Mouse (Mus musculus) spleen, adult 2 months (tissue): ENCODE results near the gene Gm9833. TPM values are rescaled to one million over a fixed set of nuclear protein-coding genes. Genes with fewer than 3 reads are reported as not detected.

Experiments used
- DNase-seq, 2 experiments: peaks; one replicate each; pipeline versions ENCODE4 v3.0.0 to v3.0.0-alpha.2; 2012 to 2021; ENCODE audit warnings: low spot score in 2 of 2, low read depth in 1 of 2
- H3K27ac ChIP-seq: fragments of 200-500 bp; 2 replicates; pipeline ENCODE4 v1.5.1; 2012; ENCODE audit warnings: low read length, inconsistent platforms; ENCODE audit not compliant: insufficient read depth
- H3K27me3 ChIP-seq: fragments of 200-500 bp; 2 replicates; pipeline ENCODE4 v1.6.1; 2012; ENCODE audit warnings: mild to moderate bottlenecking, moderate library complexity, low read length, inconsistent platforms; ENCODE audit not compliant: control insufficient read depth, insufficient read depth
- H3K36me3 ChIP-seq: fragments of 200-500 bp; 2 replicates; pipeline ENCODE4 v1.6.1; 2012; ENCODE audit warnings: mild to moderate bottlenecking, low read length, inconsistent platforms; ENCODE audit not compliant: control insufficient read depth, insufficient read depth
- H3K4me1 ChIP-seq: fragments of 200-500 bp; 2 replicates; pipeline ENCODE4 v1.6.1; 2011; ENCODE audit warnings: inconsistent platforms; ENCODE audit not compliant: control insufficient read depth, insufficient read depth, insufficient read length
- H3K4me3 ChIP-seq: fragments of 200-500 bp; 2 replicates; pipeline ENCODE4 v1.5.1; 2011; ENCODE audit warnings: mild to moderate bottlenecking, inconsistent platforms; ENCODE audit not compliant: insufficient read depth, insufficient read length; ENCODE audit errors: extremely low read depth
- CTCF ChIP-seq: fragments of 200-500 bp; IDR thresholded peaks from 2 replicates; pipeline ENCODE4 v1.5.1; 2011; ENCODE audit warnings: mild to moderate bottlenecking, inconsistent platforms; ENCODE audit not compliant: insufficient read depth, insufficient read length, insufficient replicate concordance; ENCODE audit errors: extremely low read depth
- POLR2A ChIP-seq: fragments of 200-500 bp; IDR thresholded peaks from 2 replicates; pipeline ENCODE4 v1.6.1; 2011; ENCODE audit warnings: low read depth, low read length, inconsistent platforms
- WGBS: fragments of 180-500 bp; shearing (Covaris S2); methylation state at CpG from one replicate; pipeline ENCODE4 v1.1.7; 2018; 5-methylcytosine and 5-hydroxymethylcytosine counted together
- polyA plus RNA-seq: library from polyadenylated mRNA; depleted of rRNA; stranded (reverse); fragments of >200 nt; gene quantifications from 2 replicates; pipeline ENCODE4 v1.2.3, GENCODE M21; 2012

Gm9833 gene
- polyA plus RNA-seq, 1 experiment: 0.07 TPM

DNA sequence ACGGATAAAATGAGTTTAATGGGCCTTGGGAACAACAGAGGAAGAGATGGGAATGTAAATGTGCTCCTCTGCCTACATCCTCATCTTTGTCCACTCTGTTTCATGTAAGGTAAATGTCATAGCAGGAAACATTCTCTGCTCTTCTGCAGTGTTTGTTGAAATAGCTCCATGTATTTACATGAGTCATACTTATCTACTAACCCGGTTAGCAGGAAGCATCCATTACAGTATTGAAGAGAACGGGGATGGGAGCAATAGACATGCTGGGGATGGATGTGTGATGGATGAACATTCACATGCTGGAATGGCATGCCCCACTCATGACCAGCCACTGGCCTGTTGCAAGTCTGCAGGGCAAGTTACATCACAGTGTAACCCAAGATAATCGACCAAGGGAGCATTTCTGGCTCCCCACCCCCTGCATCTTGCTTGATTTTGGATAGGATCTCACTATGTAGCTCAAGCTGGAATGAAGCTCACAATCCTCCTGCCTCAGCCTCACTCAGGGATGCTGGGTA, 5.3 kb upstream of the Gm9833 start:
- no peak for DNase-seq
- H3K36me3 ChIP-seq: no peaks in the 10 kb centered on the region
- 72% methylated on average over 4 of the region's 4 CpGs for WGBS
- H3K4me3 ChIP-seq: no peak overlapping the region
- no peaks in the 10 kb centered on the region; the same call in 1 of the 2 replicates for H3K4me1 ChIP-seq
- no peaks in the 10 kb centered on the region for H3K27me3 ChIP-seq
- no peak overlapping the region for H3K27ac ChIP-seq
- TF ChIP-seq POLR2A: no peak

GRCm38 (mm10) chr3:10084102-10084501, 3.8 kb upstream of the Gm9833 start:
- Histone ChIP-seq H3K4me3 (no peak overlapping the region), H3K27me3 (no peaks in the 10 kb centered on the region), H3K36me3 (no peaks in the 10 kb centered on the region), H3K27ac (no peak overlapping the region), H3K4me1 (no peaks in the 10 kb centered on the region; the same call in 1 of the 2 replicates)
- WGBS: 88% methylated on average over 3 of the region's 3 CpGs
- no peak for DNase-seq
- TF ChIP-seq CTCF: no peak
- TF ChIP-seq POLR2A: no peak

DNA sequence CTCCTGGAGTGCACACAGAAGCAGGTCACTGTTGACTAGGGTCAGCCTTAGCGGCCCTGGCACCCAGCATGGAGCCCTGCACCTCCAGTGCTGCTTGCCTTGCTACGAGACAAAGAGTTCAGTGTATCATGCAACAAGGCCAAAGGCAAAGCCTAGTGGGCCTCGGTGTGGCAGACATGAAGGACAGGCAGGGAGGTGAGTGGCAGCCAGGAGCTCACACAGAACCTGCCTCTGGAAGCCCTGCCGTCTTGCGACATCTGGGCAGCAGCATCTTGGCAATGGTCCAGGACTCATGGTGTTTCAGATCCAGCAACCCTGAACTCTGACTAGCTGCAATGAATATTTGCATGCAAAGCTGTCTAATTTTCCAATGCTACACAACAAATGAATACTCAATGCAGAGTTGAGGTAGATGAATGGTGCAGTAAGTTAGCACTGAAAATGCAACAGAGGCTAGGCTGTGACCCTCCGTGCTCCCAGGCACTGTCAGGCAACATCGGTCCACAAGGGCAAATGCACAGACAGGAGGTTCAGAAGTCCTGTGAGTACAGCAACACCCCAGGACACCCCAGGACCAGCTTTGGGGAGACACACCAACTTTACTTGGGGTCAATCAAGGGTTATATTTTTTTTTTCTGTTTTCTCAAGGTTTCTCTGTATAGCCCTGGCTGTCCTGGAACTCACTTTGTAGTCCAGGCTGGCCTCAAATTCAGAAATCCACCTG, 2.4 kb upstream of the Gm9833 start:
- H3K27me3 ChIP-seq: no peaks in the 10 kb centered on the region
- no peak for DNase-seq
- H3K4me3 ChIP-seq: no peak overlapping the region
- TF ChIP-seq CTCF (no peak), POLR2A (no peak)
- no peaks in the 10 kb centered on the region; the same call in 1 of the 2 replicates for H3K4me1 ChIP-seq
- no peaks in the 10 kb centered on the region for H3K36me3 ChIP-seq
- H3K27ac ChIP-seq: no peak overlapping the region
- WGBS: 83% methylated on average over 7 of the region's 7 CpGs

- 40% methylated on average over 8 of the region's 8 CpGs for WGBS
- peak; percentile 21 to 33 for DNase-seq
- H3K27me3 ChIP-seq: no peaks in the 10 kb centered on the region
- no peaks in the 10 kb centered on the region for H3K36me3 ChIP-seq
- H3K4me3 ChIP-seq: no peak overlapping the region
- no peaks in the 10 kb centered on the region; the same call in 1 of the 2 replicates for H3K4me1 ChIP-seq
- H3K27ac ChIP-seq: no peak overlapping the region
- no peak for TF ChIP-seq CTCF
Observed at GRCm38 (mm10) chr3:10087511-10087910, 399 bp upstream of the Gm9833 start.

DNA sequence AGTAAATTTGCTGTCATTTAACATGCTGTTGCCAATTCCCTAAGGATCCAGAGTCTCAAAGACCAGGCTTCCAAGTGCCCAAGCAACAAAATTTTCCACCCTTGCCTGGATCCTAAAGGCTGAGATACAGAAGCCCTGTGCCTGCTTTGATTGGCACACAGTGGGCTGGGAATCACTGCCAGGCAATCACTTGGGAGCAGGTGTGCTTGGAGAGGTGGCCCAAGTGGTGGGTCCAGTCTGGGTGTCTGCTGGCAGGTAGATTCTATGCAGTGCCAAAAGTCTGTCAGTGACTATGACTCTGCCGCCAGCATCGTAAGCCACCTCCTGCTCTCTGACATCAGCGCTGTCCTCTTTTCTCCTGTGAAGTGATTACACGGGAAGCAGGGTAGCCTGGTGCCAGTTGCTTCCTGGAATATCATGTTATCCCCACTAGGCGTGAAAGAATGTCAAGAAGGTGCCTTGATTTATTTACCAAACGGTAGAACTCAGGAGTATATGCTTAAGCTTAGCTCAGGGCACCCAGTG, 3.8 kb downstream of the Gm9833 start:
- Histone ChIP-seq H3K4me3 (no peak overlapping the region), H3K27me3 (no peaks in the 10 kb centered on the region), H3K4me1 (no peaks in the 10 kb centered on the region; the same call in 1 of the 2 replicates), H3K27ac (no peak overlapping the region), H3K36me3 (no peaks in the 10 kb centered on the region)
- WGBS: 91% methylated on average over 6 of the region's 6 CpGs
- TF ChIP-seq POLR2A (no peak), CTCF (no peak)
- DNase-seq: no peak

- DNase-seq: no peak
- Histone ChIP-seq H3K4me3 (no peak overlapping the region), H3K4me1 (no peaks in the 10 kb centered on the region; the same call in 1 of the 2 replicates), H3K27me3 (no peaks in the 10 kb centered on the region), H3K36me3 (no peaks in the 10 kb centered on the region), H3K27ac (no peak overlapping the region)
- 13% methylated on average over 7 of the region's 7 CpGs for WGBS
- TF ChIP-seq CTCF (no peak), POLR2A (no peak)
Observed at GRCm38 (mm10) chr3:10092499-10092898, 4.6 kb downstream of the Gm9833 start.

GRCm38 (mm10) chr3:10092914-10093313, 5.0 kb downstream of the Gm9833 start:
- Histone ChIP-seq H3K27ac (no peak overlapping the region), H3K4me3 (no peak overlapping the region), H3K4me1 (no peaks in the 10 kb centered on the region), H3K36me3 (no peaks in the 10 kb centered on the region), H3K27me3 (no peaks in the 10 kb centered on the region)
- no peak for DNase-seq
- TF ChIP-seq POLR2A: no peak
- WGBS: 72% methylated on average over 6 of the region's 6 CpGs
